ENCODE assay signal across 22 mouse cellular contexts in the genomic region with DNA sequence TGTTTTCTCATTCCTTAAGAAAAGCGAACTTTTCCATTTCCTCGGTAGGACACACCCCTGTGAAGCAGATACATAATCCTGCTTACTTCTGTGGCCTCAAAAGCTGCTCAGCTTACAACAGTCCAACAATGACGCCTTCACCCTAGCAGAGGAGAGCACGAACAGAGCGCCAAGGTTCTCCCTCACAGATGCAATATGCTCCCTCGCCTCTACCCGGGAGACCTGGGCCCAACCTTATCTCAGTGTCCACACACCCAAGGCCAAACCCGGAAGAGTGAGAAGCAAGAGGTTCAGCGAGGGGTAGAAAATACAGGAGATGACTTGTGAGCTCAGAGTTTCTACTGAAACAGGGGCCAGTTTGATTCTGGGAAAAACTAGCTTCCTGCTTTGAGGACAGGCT. TPM values are rescaled to one million over a fixed set of nuclear protein-coding genes. Genes with fewer than 3 reads are reported as not detected.
DNase-seq lines count a peak whose midpoint lies in the region; ATAC-seq lines count a peak whose summit lies in the region.
"Had no signal": no experiment of that assay in that cellular context is flagged by ENCODE, and none has a peak within 500 bp of the region (broad histone marks: within the 10 kb centered on the region; RNA-seq: fewer than 3 reads in every experiment).

No protein-coding gene starts in this region.

- ATAC-seq in heart, embryonic 11.5 days (replicated peaks; ENCODE audit: insufficient number of reproducible peaks, low FRiP score, low TSS enrichment) = peak; percentile 72
- peak; percentile 83 for ATAC-seq in liver, embryonic 11.5 days (replicated peaks; ENCODE audit: low FRiP score)
- peak; percentile 65; the same call in 1 of the 2 replicates for ATAC-seq in stomach, embryonic 16.5 days (ENCODE audit: insufficient read depth, low FRiP score)
- no peak for ATAC-seq in megakaryocyte-erythroid progenitor cell, adult 5-6 weeks (replicated peaks; ENCODE audit: low FRiP score, low TSS enrichment, poor library complexity, severe bottlenecking)
- ATAC-seq: forebrain, postnatal 0 days had no signal

- no peaks in the 10 kb centered on the region for H3K36me3 ChIP-seq in heart, embryonic 11.5 days (ENCODE audit: control insufficient read depth, insufficient read depth, low read length)
- no peaks in the 10 kb centered on the region for H3K36me3 ChIP-seq in liver, embryonic 11.5 days (ENCODE audit: control insufficient read depth, insufficient read depth, low read length)
- H3K36me3 ChIP-seq in stomach, embryonic 16.5 days (ENCODE audit: control insufficient read depth, insufficient read depth, low read length) = no peaks in the 10 kb centered on the region
- H3K36me3 ChIP-seq: hindbrain, embryonic 12.5 days; midbrain, embryonic 12.5 days had no signal

- peaks cover 20% of the 10 kb centered on the region for H3K4me1 ChIP-seq in heart, embryonic 11.5 days (ENCODE audit: control insufficient read depth, insufficient read depth, low read length)
- peaks cover 20% of the 10 kb centered on the region for H3K4me1 ChIP-seq in liver, embryonic 11.5 days (replicated peaks; ENCODE audit: control insufficient read depth, insufficient read depth, low read length)
- H3K4me1 ChIP-seq in stomach, embryonic 16.5 days (ENCODE audit: control insufficient read depth, insufficient read depth, low read length) = no peaks in the 10 kb centered on the region
- H3K4me1 ChIP-seq: hindbrain, embryonic 12.5 days; midbrain, embryonic 12.5 days had no signal

- H3K4me2 ChIP-seq in heart, embryonic 11.5 days = no peak overlapping the region; the same call in 1 of the 2 replicates
- peak overlapping the region; percentile 45 for H3K4me2 ChIP-seq in liver, embryonic 11.5 days
- H3K4me2 ChIP-seq in stomach, embryonic 16.5 days (ENCODE audit: low read depth, low read length) = peak overlapping the region; percentile 32; the same call in 1 of the 2 replicates
- H3K4me2 ChIP-seq: hindbrain, embryonic 12.5 days; midbrain, embryonic 12.5 days had no signal

- H3K4me3 ChIP-seq in heart, embryonic 11.5 days (ENCODE audit: low read depth, low read length) = no peak overlapping the region
- H3K4me3 ChIP-seq in liver, embryonic 11.5 days (ENCODE audit: low read depth, low read length) = no peak overlapping the region
- no peak overlapping the region for H3K4me3 ChIP-seq in stomach, embryonic 16.5 days (replicated peaks; ENCODE audit: low read length)
- H3K4me3 ChIP-seq: hindbrain, embryonic 12.5 days; midbrain, embryonic 12.5 days had no signal

- no peak overlapping the region for H3K9ac ChIP-seq in heart, embryonic 11.5 days (ENCODE audit: low read depth, low read length)
- H3K9ac ChIP-seq in liver, embryonic 11.5 days (ENCODE audit: low read depth, low read length) = no peak overlapping the region; the same call in 1 of the 2 replicates
- no peak overlapping the region for H3K9ac ChIP-seq in stomach, embryonic 16.5 days (ENCODE audit: low read length)
- H3K9ac ChIP-seq: forebrain, postnatal 0 days; hindbrain, embryonic 12.5 days; midbrain, embryonic 12.5 days had no signal

- no peaks in the 10 kb centered on the region for H3K9me3 ChIP-seq in heart, embryonic 11.5 days (replicated peaks; ENCODE audit: control insufficient read depth, low read length)
- H3K9me3 ChIP-seq in liver, embryonic 11.5 days (ENCODE audit: control insufficient read depth, low read length) = no peaks in the 10 kb centered on the region
- H3K9me3 ChIP-seq in stomach, embryonic 16.5 days (replicated peaks; ENCODE audit: control insufficient read depth, low read length) = no peaks in the 10 kb centered on the region
- H3K9me3 ChIP-seq: hindbrain, embryonic 12.5 days; midbrain, embryonic 12.5 days had no signal

- DNase-seq in heart, adult 11 months = no peak
- peak; percentile 71 for DNase-seq in c-Kit-positive CD71-positive TER-119-positive erythroid progenitor cells, embryonic 14.5 days (ENCODE audit: low spot score)
- no peak for DNase-seq in liver, embryonic 11.5 days (ENCODE audit: low spot score)
- no peak for DNase-seq in spleen, adult 18-20 months
- DNase-seq in thymus, postnatal 10 days (ENCODE audit: low spot score in 2 of 2) = no peak
- DNase-seq: adrenal gland, adult 8-10 months; B cell, adult 2 months; cerebellum, adult 2 months; forebrain, postnatal 0 days; gastrocnemius, postnatal 10 days; kidney, adult 11 months; kidney, postnatal 25 days; layer of hippocampus, adult 9-11 months; lung, postnatal 4 days; right cerebral cortex, postnatal 25 days; thymus, postnatal 4 days had no signal

- 50% methylated on average over 9 of the region's 9 CpGs for WGBS in heart, embryonic 11.5 days (ENCODE audit: insufficient replicate concordance)
- 36% methylated on average over 9 of the region's 9 CpGs for WGBS in liver, embryonic 11.5 days
- WGBS in stomach, embryonic 16.5 days = 55% methylated on average over 9 of the region's 9 CpGs

- H3K27ac ChIP-seq in heart, embryonic 11.5 days (ENCODE audit: low read depth, low read length) = peak overlapping the region; percentile 59
- peak overlapping the region; percentile 89 for H3K27ac ChIP-seq in liver, embryonic 11.5 days (ENCODE audit: low read depth, low read length)
- H3K27ac ChIP-seq in stomach, embryonic 16.5 days (ENCODE audit: low read length) = peak overlapping the region; percentile 90
- H3K27ac ChIP-seq: hindbrain, embryonic 12.5 days; midbrain, embryonic 12.5 days had no signal

- no peaks in the 10 kb centered on the region for H3K27me3 ChIP-seq in heart, embryonic 11.5 days (ENCODE audit: control insufficient read depth, insufficient read depth, low read length)
- no peaks in the 10 kb centered on the region for H3K27me3 ChIP-seq in liver, embryonic 11.5 days (replicated peaks; ENCODE audit: control insufficient read depth, insufficient read depth, low read length)
- no peaks in the 10 kb centered on the region for H3K27me3 ChIP-seq in stomach, embryonic 16.5 days (ENCODE audit: control insufficient read depth, insufficient read depth, low read length)
- H3K27me3 ChIP-seq: hindbrain, embryonic 12.5 days; midbrain, embryonic 12.5 days had no signal

RNA-seq across cellular contexts. Expression of a gene that starts 3.8 kb away (rescaled TPM):
- polyA plus RNA-seq in heart, embryonic 11.5 days (2014; fragmentation: Nextera tagmentation; extraction: Ambion mirVana) = 0.54 and 0.59 TPM in 2 replicates
- polyA plus RNA-seq in liver, embryonic 11.5 days (2014; fragmentation: Nextera tagmentation; extraction: Ambion mirVana) = 1.5 and 1.6 TPM in 2 replicates
- polyA plus RNA-seq in stomach, embryonic 16.5 days (2015; fragmentation: Nextera tagmentation; extraction: Ambion mirVana) = 17.8 and 20.3 TPM in 2 replicates
- not detected in 2 replicates for total RNA-seq in megakaryocyte-erythroid progenitor cell, adult 5-6 weeks (2014; fragmentation: Nextera tagmentation)
- total RNA-seq in megakaryocyte-erythroid progenitor cell, adult 5-6 weeks (2017) = not detected in 2 replicates
- total RNA-seq: common myeloid progenitor, adult 5-6 weeks had no signal

RNA-seq across cellular contexts. Expression of a gene that starts 18.7 kb away (rescaled TPM):
- polyA plus RNA-seq in heart, embryonic 11.5 days (2014; fragmentation: Nextera tagmentation; extraction: Ambion mirVana) = 103 and 150 TPM in 2 replicates
- polyA plus RNA-seq in liver, embryonic 11.5 days (2014; fragmentation: Nextera tagmentation; extraction: Ambion mirVana) = 21.6 and 21.9 TPM in 2 replicates
- 19.6 and 21.6 TPM in 2 replicates for polyA plus RNA-seq in stomach, embryonic 16.5 days (2015; fragmentation: Nextera tagmentation; extraction: Ambion mirVana)
- 7.2 and 12.7 TPM in 2 replicates for total RNA-seq in megakaryocyte-erythroid progenitor cell, adult 5-6 weeks (2014; fragmentation: Nextera tagmentation)
- total RNA-seq in megakaryocyte-erythroid progenitor cell, adult 5-6 weeks (2017) = 7.9 and 10.9 TPM in 2 replicates
